Mouse (Mus musculus): ENCODE measurements around the gene Tuba8.

Gene Tuba8

DNA sequence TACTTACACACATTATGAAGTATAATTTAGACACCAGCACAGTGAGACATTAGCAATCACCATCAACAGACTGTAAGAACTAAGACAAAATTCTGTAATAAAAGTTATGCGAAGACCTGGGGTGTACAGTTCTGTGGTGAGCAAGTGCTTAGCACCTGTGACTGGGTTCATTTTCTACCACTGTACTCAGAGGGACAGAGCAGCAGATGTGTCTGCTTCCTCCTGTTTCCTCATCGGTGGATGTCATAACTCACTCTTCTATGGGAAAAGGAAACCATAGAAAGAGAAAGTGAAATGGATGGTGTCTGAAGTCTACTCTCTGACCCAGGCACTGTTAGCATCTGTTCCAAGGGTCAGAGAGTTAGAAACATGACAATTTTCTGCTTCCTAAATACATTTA lies 16.2 kb downstream of the Tuba8 start:
- DNase-seq (ENCODE audit: low spot score), result no peak

DNA sequence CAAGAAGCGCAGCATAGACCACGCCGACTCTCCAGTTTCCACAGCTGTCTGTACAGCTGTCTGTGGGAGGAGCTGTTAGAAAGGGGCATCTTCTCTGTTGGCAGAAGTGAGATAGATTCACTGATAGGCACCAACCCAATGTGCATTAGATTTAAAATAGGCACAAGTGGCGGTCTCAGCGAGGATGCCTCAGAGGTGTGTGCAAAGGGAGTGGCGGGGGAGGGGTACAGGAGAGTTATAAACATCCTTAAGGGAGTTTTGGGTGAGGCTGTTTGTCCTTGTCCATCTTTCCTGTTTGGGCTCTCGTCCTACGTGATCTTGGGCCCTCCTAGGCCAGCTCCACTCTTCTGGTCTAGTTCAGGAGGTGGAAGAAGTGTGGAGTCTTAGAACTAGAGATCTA lies 17.9 kb downstream of the Tuba8 start:
- no peak for DNase-seq (ENCODE audit: low spot score)

DNA sequence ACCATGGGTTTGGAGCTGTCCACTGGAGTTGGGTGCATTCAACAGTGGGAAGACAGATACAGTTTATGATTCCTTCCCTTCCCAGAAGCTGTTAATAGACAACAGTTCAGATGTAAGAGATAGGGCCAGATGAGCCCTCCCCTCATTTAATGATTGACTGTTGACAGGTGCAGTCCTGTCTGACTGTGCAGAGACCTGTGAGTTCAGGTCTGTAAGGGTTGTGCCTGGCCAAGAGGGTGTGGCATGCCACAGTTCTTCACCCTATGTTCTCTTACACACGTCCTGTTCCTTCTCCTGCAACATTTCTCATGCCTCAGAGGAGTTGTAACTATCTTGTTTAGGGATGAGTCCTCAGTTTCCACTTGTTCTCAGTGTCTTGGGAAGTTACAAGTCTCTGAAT lies 22.2 kb downstream of the Tuba8 start:
- DNase-seq (ENCODE audit: low spot score), result no peak

- no peak for DNase-seq (ENCODE audit: low spot score)
Observed at GRCm38 (mm10) chr6:121236386-121236785, 25.9 kb downstream of the Tuba8 start.

DNA sequence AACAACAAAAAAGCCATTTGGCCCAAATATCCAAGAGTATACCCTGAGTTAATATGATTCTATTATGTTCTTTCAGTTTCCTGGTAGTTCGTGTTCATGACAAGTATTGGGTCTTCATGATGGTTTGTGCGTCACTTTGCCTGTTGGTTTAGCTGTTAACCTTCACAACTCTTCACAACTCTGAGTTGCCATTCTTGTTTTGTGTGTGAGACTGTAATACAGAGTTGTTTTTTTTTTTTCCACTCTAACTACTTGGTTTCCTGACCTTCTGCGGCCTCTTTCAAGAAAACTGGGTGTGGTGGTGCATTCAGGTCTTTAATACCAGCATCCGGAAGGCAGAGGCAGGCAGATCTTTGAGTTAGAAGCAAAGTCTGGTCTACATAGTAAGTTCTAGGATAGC lies 27.7 kb downstream of the Tuba8 start:
- DNase-seq (ENCODE audit: low spot score), result no peak

DNA sequence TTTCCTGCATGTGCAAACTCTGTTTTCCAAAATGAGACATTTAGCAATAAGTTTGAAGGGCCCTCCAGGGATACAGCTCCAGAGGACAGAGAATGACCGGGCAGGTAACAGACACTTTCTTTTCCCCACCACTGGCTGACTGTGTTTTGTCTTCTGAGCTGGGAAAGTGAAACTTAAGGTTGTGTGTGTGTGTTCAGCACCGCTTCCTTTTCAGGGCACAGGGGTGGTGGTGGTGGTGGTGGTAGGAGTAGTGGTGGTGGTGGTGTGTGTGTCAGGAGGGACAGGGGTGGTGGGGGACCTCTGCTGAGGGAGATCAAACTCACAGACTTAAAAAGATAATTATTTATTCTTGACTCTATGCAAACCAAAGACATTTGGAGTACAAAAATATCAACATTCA lies 31.3 kb downstream of the Tuba8 start:
- DNase-seq (ENCODE audit: low spot score), result no peak

GRCm38 (mm10) chr6:121243161-121243560 lies 32.7 kb downstream of the Tuba8 start:
- no peak for DNase-seq (ENCODE audit: low spot score)

GRCm38 (mm10) chr6:121245127-121246036 lies 34.9 kb downstream of the Tuba8 start, which contains the start of gene Usp18:
TSS of gene Usp18 (plus strand) at chr6:121245906.
- peak; percentile 83 for DNase-seq (ENCODE audit: low spot score)

- DNase-seq (ENCODE audit: low spot score), result no peak
Observed at GRCm38 (mm10) chr6:121246037-121246361, 35.5 kb downstream of the Tuba8 start.

DNA sequence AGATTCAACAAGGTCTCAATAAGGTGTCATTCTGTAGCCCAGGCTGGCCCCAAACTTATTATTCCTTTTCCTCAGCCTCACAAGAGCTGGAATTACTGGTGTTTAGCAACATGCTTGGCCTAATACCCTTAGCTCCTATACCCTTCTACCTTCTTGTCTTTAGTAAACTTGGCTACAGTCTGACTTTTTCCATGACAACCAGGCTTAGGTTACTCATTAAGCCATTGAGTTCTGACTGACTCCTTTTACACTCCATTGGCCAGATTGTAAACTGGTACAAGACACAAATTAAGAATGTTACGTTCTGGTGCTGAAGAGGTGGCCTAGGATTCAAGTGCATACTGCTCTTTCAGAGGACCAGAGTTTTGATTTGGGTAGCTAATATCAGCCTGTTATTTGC lies 39.9 kb downstream of the Tuba8 start:
- no peak for DNase-seq (ENCODE audit: low spot score)

DNA sequence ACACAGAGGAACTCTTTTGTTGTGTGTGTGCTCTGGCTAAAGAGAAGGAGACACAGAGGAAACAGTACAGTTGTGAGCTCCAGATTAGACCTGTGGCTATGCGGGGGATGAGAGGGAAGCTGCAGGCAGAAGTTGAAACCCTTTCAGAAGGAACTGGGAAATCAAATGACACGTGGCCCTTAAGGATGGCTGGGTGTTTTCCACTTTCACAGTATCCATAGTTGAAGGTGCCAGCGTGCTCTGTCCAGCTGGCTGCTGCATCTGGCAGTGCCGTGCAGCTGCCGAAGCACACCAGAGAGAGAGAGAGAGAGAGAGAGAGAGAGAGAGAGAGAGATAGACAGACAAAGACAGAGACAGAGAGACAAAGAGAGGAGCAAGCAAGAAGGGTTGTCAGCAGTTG lies 40.8 kb downstream of the Tuba8 start:
- no peak for DNase-seq (ENCODE audit: low spot score)

DNA sequence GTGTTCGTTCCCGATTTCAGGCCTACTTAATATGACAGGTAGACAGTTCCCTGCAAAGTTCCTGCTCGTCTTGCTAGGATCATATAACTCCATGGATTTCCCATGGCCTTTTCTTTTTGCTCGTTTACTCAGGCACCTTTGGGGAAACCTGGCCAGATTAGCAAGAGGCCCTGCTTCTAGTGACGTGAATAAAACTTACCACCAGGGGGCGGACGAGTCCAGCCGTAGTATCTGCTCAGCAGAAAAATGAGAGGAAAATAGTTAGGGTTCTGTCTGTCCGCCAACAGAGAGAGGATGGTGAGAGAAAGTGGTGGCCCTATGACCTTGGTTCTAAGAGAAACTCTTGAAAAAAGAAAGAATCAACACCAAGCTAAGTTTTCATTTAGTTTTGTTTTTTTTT lies 50.1 kb downstream of the Tuba8 start:
- DNase-seq (ENCODE audit: low spot score), result no peak

GRCm38 (mm10) chr6:121261233-121261632 lies 50.7 kb downstream of the Tuba8 start:
- DNase-seq (ENCODE audit: low spot score), result no peak

DNA sequence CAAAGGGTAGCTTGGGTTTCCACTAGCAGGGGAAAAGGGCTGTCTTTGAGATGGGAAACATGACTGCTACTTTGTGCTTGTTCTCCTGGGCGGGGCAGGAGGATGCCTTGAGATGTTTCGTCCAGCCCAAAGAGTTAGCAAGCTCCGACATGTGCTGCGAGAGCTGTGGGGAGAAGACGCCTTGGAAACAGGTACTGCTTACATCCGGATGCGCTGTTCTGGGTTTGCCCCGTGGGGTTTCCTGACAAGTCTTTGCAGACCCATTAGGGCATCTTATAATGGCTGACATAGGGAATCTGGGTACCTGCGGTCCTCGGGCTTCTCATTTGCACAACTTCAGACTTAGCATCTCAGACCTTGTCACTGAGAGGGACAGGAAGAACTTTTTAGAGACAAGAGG lies 51.5 kb downstream of the Tuba8 start:
- no peak for DNase-seq (ENCODE audit: low spot score)

- no peak for DNase-seq (ENCODE audit: low spot score)
Observed at GRCm38 (mm10) chr6:121262496-121262895, 52.0 kb downstream of the Tuba8 start.

DNA sequence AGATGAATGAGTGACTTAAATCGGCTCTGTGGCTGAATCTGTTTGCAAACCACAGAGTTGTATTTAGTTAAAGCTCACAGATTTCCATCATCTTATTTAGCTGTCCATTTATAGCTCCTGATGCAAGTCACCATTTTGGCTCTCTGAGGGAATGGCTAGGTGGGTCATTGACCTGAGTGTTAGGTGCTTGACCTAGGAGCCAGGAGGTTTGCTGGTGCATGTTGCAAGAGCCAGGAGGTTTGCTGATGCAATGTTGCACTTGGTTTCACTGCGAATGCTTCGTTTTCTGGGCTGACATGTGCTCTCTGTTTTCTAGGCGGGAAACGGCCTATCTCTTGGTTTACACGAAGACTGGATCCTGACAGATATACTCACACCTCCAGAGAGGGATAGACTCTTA lies 59.7 kb downstream of the Tuba8 start:
- DNase-seq (ENCODE audit: low spot score), result no peak

- DNase-seq (ENCODE audit: low spot score), result no peak
Observed at GRCm38 (mm10) chr6:121271707-121272074, 61.2 kb downstream of the Tuba8 start.

DNA sequence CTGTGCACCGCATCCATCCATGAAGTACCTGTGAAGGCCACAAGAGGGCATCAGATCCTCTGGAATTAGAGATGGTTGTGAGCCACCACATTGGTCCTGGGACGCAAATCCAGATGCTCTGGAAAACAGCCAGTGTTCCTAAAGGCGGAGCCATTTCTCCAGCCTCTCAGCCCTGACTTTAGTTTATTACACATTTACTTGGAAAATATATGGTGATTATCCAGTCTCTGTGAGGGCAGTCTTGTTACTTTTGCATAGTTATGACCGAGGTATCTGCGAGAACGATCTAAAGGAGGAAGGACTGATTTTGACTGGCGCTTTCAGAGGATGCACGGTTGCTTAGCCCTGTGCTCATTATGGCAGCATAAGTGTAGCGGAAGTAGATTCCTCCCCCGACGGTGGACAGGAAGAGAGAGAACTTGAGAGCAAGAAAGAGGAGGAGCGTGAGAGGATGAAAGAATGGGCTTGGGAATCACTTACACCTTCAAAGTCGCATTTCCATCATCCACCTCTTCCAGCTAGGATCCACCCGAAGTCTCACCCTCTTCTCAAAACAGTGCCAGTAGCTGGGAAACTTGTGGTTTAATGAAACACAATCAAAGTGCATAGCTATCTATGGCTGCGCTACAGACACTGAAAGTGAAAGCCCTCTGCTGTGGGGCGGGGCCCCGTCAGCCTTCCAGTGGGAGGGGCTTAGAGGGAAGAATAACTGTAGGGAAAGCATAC lies 61.7 kb downstream of the Tuba8 start:
- peak; percentile 68 for DNase-seq (ENCODE audit: low spot score)

DNA sequence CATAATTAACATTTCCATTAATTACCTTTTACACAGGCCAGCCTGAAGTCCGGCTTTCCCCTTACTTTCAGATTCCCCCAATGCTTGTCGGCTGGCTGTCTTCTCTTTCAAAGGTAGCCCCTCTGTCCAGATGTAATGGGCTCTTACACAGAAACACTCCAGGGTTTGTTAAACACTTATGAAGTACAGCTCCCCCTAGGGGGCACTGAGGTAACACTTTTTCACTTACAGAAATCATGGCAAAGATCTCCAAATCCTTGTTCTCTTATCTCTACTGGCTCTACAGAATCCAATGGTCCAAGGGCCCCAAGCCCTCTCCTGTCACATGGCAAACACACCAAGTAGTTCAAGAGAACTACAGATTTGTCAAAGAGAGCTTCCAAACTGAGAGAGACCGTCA lies 63.9 kb downstream of the Tuba8 start:
- no peak for DNase-seq (ENCODE audit: low spot score)
